Mouse (Mus musculus) C2C12 (cell line): Measurements from ENCODE around the gene Letmd1.

Experiments
- CEBPB ChIP-seq: IDR thresholded peaks from one replicate; pipeline ENCODE4 v1.6.1; 2011; ENCODE audit warnings: low read depth, mild to moderate bottlenecking, control low read depth, moderate library complexity
- CTCF ChIP-seq: IDR thresholded peaks from one replicate; pipeline ENCODE4 v1.5.1; 2011; ENCODE audit not compliant: control insufficient read depth, insufficient read depth, insufficient read length
- USF1 ChIP-seq: IDR thresholded peaks from one replicate; pipeline ENCODE4 v1.6.1; 2011; ENCODE audit warnings: low read depth, mild to moderate bottlenecking, control low read depth, moderate library complexity

DNA sequence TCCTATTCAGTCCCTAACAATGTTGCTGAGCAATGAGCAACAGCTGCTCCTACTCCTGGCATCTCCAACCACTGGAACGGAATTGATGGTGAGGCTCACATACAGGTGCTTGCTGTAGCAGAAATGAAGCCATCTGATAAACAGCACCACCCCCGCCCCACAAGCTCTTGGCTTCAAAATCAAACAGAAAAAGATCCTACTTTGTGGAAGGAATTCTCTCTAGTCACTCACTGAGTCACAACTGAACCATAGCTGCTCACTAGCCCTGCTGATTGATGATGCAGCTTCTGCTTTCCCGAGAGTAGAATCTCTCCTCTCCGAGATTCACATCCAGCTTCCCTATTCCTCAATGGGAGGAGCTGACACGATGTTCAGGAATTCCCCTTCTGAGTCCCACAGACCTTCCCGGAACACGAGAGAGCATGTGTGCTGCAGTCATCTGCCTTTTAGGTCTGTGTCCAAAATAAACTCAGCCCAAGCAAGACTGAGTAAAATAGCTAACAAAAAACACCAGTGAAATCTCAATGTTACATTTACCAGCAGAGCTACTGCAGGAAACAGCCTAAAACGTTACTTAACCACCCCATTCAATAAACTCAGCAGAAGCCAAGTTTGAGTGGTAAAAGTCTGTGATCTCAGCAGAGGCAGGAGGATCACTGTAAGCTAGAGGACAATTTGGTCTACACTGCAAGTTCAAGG lies 47.6 kb upstream of the Letmd1 start:
- TF ChIP-seq CTCF (no peak), USF1 (no peak), CEBPB (no peak)
